Mouse (Mus musculus) CH12.LX (cell line): ENCODE measurements at regions not wholly inside any gene's neighbourhood (a gene's known extent, or its start where the extent isn't known, plus 50 kb on each side); places are given as distances from the start of the nearest gene placed in this dataset.

Source experiments
- DNase-seq: peaks from one replicate; pipeline ENCODE4 v3.0.0-alpha.2; 2013; ENCODE audit errors: extremely low read depth
- H3K27ac ChIP-seq: 2 replicates; pipeline ENCODE4 v1.5.1; 2012; ENCODE audit warnings: low read depth, mild to moderate bottlenecking, control low read depth, moderate library complexity; ENCODE audit not compliant: insufficient read depth
- H3K27me3 ChIP-seq: replicated peaks from 2 replicates; pipeline ENCODE3; 2012; ENCODE audit warnings: inconsistent platforms
- H3K36me3 ChIP-seq, 2 experiments: replicated peaks in 1 of 2; 2 replicates each; pipeline versions ENCODE3 to v1.6.1; 2012; ENCODE audit warnings: inconsistent platforms in 1 of 2, low read length in 1 of 2, mild to moderate bottlenecking in 1 of 2, mixed read lengths in 1 of 2, moderate library complexity in 1 of 2; ENCODE audit not compliant: control insufficient read depth in 1 of 2, insufficient read depth in 1 of 2
- H3K4me1 ChIP-seq, 2 experiments: 2 replicates each; pipeline ENCODE4 v1.6.1; 2012; ENCODE audit warnings: inconsistent platforms in 1 of 2, moderate library complexity in 1 of 2; ENCODE audit not compliant: insufficient read depth in 2 of 2, control insufficient read depth in 1 of 2
- H3K4me2 ChIP-seq: 2 replicates; pipeline ENCODE4 v1.6.1; 2012; ENCODE audit warnings: low read depth, mild to moderate bottlenecking, control low read depth; ENCODE audit not compliant: poor library complexity, insufficient read depth, severe bottlenecking
- H3K4me3 ChIP-seq, 3 experiments: fragments of 150-350 bp in 1 of 3; sonication (generic) in 1 of 3; replicated peaks in 1 of 3; 2 replicates each; pipeline versions ENCODE3 to v1.5.1; 2011 to 2012; ENCODE audit warnings: low read depth in 2 of 3, low read length in 2 of 3, mild to moderate bottlenecking in 2 of 3, moderate library complexity in 2 of 3, control low read depth in 1 of 3, improper control_type of control experiment in 1 of 3, inconsistent platforms in 1 of 3, mixed read lengths in 1 of 3; ENCODE audit not compliant: poor library complexity in 1 of 3
- H3K79me2 ChIP-seq: replicated peaks from 2 replicates; pipeline ENCODE4 v1.6.1; 2012; ENCODE audit warnings: mild to moderate bottlenecking, moderate library complexity; ENCODE audit not compliant: control insufficient read depth, poor library complexity, insufficient read depth, severe bottlenecking; ENCODE audit errors: extremely low read depth
- H3K9ac ChIP-seq: 2 replicates; pipeline ENCODE4 v1.6.1; 2012; ENCODE audit warnings: low read depth, mild to moderate bottlenecking, control low read depth, moderate library complexity; ENCODE audit not compliant: insufficient read depth
- H3K9me3 ChIP-seq: replicated peaks from 2 replicates; pipeline ENCODE3; 2012; ENCODE audit warnings: low read length, inconsistent platforms, mixed read lengths
- CHD1 ChIP-seq: IDR thresholded peaks from 2 replicates; pipeline ENCODE4 v1.6.1; 2012; ENCODE audit warnings: low read depth, low read length, improper control_type of control experiment, inconsistent platforms
- CTCF ChIP-seq, 2 experiments: IDR thresholded peaks in 1 of 2; conservative IDR thresholded peaks in 1 of 2; 2 replicates each; pipeline ENCODE4 v1.5.1; 2011 to 2012; ENCODE audit warnings: low read depth in 2 of 2, low read length in 2 of 2, improper control_type of control experiment in 1 of 2, inconsistent platforms in 1 of 2, mild to moderate bottlenecking in 1 of 2, moderate library complexity in 1 of 2
- ELF1 ChIP-seq: IDR thresholded peaks from 2 replicates; pipeline ENCODE4 v1.6.1; 2014; ENCODE audit warnings: low read depth, mild to moderate bottlenecking, inconsistent platforms, low read length, improper control_type of control experiment
- JUN ChIP-seq: IDR thresholded peaks from 2 replicates; pipeline ENCODE4 v1.6.1; 2011; ENCODE audit warnings: low read depth, mild to moderate bottlenecking, low read length, improper control_type of control experiment, moderate library complexity; ENCODE audit not compliant: insufficient read depth
- MAFK ChIP-seq: IDR thresholded peaks from 2 replicates; pipeline ENCODE4 v1.6.1; 2011; ENCODE audit warnings: low read length, improper control_type of control experiment; ENCODE audit not compliant: insufficient replicate concordance
- MAZ ChIP-seq: IDR thresholded peaks from 2 replicates; pipeline ENCODE4 v1.6.1; 2012; ENCODE audit warnings: low read depth, mild to moderate bottlenecking, inconsistent platforms, low read length, improper control_type of control experiment, moderate library complexity
- SIN3A ChIP-seq: IDR thresholded peaks from 2 replicates; pipeline ENCODE4 v1.6.1; 2012; ENCODE audit warnings: low read length, improper control_type of control experiment, inconsistent platforms
- SMC3 ChIP-seq: IDR thresholded peaks from 2 replicates; pipeline ENCODE4 v1.6.1; 2011; ENCODE audit warnings: low read depth, low read length, improper control_type of control experiment
- dilution Hi-C: fragments of 300-500 bp; cut with MboI; formaldehyde crosslinking; loops from 2 replicates; pipeline ENCODE4 v1.14.3; 2020; ENCODE audit warnings: low sequenced_read_pairs; ENCODE audit not compliant: extremely low pct_unique_long_range_greater_than_20kb, extremely low pct_ligation_motif_present
- in situ Hi-C: fragments of 300-500 bp; cut with MboI; formaldehyde crosslinking; loops from 3 replicates; pipeline ENCODE4 v1.14.3; 2019; ENCODE audit warnings: low sequenced_read_pairs, low pct_ligation_motif_present, low pct_unique_long_range_greater_than_20kb, mixed read lengths

DNA sequence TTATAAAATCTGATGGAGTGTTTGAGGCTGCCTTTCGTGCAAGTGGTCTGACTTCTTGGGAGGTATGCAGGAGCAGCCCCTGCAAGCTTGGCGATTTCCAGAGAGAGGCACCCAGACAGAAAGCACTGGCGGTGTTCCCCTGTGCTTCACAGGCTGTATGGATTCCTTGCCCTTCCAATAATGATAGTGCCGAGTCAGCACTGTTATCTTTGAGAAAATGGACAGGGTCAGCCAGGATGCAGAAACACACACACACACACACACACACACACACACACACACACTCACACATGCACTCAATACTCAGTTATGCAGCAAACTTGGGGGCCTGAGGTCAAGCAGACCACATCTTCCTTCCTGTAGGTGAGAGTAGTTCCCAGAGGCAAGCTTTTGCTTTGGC is 305.7 kb downstream of the Gadd45g start:
- H3K27me3 ChIP-seq = no peaks in the 10 kb centered on the region
- H3K4me3 ChIP-seq = no peak overlapping the region
- in situ Hi-C loops (no loop called here), dilution Hi-C loops (no loop called here)
- no peak for TF ChIP-seq SIN3A
- TF ChIP-seq MAFK = peak; percentile 84
- no peak for TF ChIP-seq CTCF (conservative IDR thresholded peaks at IDR 0.05 in 1 of 2, IDR thresholded peaks at IDR 0.05 in 1 of 2; ENCODE audit: low read depth in 2 of 2, low read length in 2 of 2)
- no peak overlapping the region for H3K4me2 ChIP-seq
- H3K36me3 ChIP-seq = no peaks in the 10 kb centered on the region
- DNase-seq = no peak
- peaks cover 24 to 57% of the 10 kb centered on the region in 2 experiments for H3K4me1 ChIP-seq
- no peak overlapping the region for H3K9ac ChIP-seq
- H3K27ac ChIP-seq = no peak overlapping the region
- no peaks in the 10 kb centered on the region for H3K79me2 ChIP-seq
- peaks cover 9% of the 10 kb centered on the region for H3K9me3 ChIP-seq

- no peak for TF ChIP-seq JUN
- no peak for TF ChIP-seq CHD1
- no peak for TF ChIP-seq MAZ
- in situ Hi-C loops (no loop called here), dilution Hi-C loops (no loop called here)
- Histone ChIP-seq H3K4me3 (no peak overlapping the region), H3K9me3 (peaks cover 9% of the 10 kb centered on the region), H3K9ac (no peak overlapping the region), H3K79me2 (no peaks in the 10 kb centered on the region), H3K36me3 (no peaks in the 10 kb centered on the region), H3K4me1 (peaks cover 25 to 62% of the 10 kb centered on the region in 2 experiments), H3K27me3 (no peaks in the 10 kb centered on the region), H3K27ac (no peak overlapping the region), H3K4me2 (no peak overlapping the region)
- DNase-seq = no peak
Measured at GRCm38 (mm10) chr13:52153030-52153429, 306.6 kb downstream of the Gadd45g start.

- Histone ChIP-seq H3K27me3 (no peaks in the 10 kb centered on the region), H3K9me3 (peaks cover 9% of the 10 kb centered on the region), H3K36me3 (no peaks in the 10 kb centered on the region), H3K4me1 (peaks cover 27 to 65% of the 10 kb centered on the region in 2 experiments), H3K4me2 (no peak overlapping the region), H3K9ac (no peak overlapping the region), H3K27ac (no peak overlapping the region), H3K4me3 (no peak overlapping the region), H3K79me2 (no peaks in the 10 kb centered on the region)
- in situ Hi-C loops = no loop called here
- DNase-seq = no peak
- dilution Hi-C loops = no loop called here
- TF ChIP-seq SIN3A = no peak
- TF ChIP-seq ELF1 = 0 out of 2 replicates have a peak, but pooled peaks have one; percentile 27
- TF ChIP-seq SMC3 = no peak
Measured at GRCm38 (mm10) chr13:52153576-52153975, 307.1 kb downstream of the Gadd45g start.
